Mouse (Mus musculus): ENCODE data around the gene Dhx32. TPM values are rescaled to one million over a fixed set of nuclear protein-coding genes. Genes with fewer than 3 reads are reported as not detected.
"Not testable (repeated sequence)": the region's sequence is repeated elsewhere in the genome, so short reads cannot be mapped to it uniquely, and the experiment has no call there.

The Dhx32 gene
- total RNA-seq, 2 experiments from 2014 or later = 39.1 TPM

GRCm38 (mm10) chr7:133727027-133727426, 55.5 kb downstream of the Dhx32 start:
- DNase-seq = no peak

GRCm38 (mm10) chr7:133725571-133725970, 57.0 kb downstream of the Dhx32 start:
- no peak for DNase-seq

- DNase-seq = no peak
These were observed 57.7 kb downstream of the Dhx32 start for GRCm38 (mm10) chr7:133724844-133725243.

- DNase-seq = no peak
These were observed 61.9 kb downstream of the Dhx32 start for GRCm38 (mm10) chr7:133720616-133721015.

- DNase-seq = no peak
These were observed 63.9 kb downstream of the Dhx32 start for GRCm38 (mm10) chr7:133718580-133718979.

GRCm38 (mm10) chr7:133715387-133715786, 67.1 kb downstream of the Dhx32 start:
- DNase-seq = no peak

- no peak for DNase-seq
These were observed 75.2 kb downstream of the Dhx32 start for GRCm38 (mm10) chr7:133707301-133707700.

GRCm38 (mm10) chr7:133703906-133704305, 78.6 kb downstream of the Dhx32 start:
- no peak for DNase-seq

- no peak for DNase-seq
These were observed 80.2 kb downstream of the Dhx32 start for GRCm38 (mm10) chr7:133702333-133702732.

- no peak for DNase-seq
These were observed 81.2 kb downstream of the Dhx32 start for GRCm38 (mm10) chr7:133701366-133701765.

- DNase-seq = no peak
These were observed 82.6 kb downstream of the Dhx32 start for GRCm38 (mm10) chr7:133699885-133700284.

GRCm38 (mm10) chr7:133698021-133698709, 84.4 kb downstream of the Dhx32 start:
- DNase-seq = no peak

- DNase-seq = not testable (repeated sequence)
These were observed 96.9 kb downstream of the Dhx32 start for GRCm38 (mm10) chr7:133685644-133686043.

- DNase-seq = no peak
These were observed 97.8 kb downstream of the Dhx32 start for GRCm38 (mm10) chr7:133684701-133685100.

- DNase-seq = no peak
These were observed 98.4 kb downstream of the Dhx32 start for GRCm38 (mm10) chr7:133684110-133684509.

GRCm38 (mm10) chr7:133683626-133684025, 98.9 kb downstream of the Dhx32 start:
- no peak for DNase-seq

- no peak for DNase-seq
These were observed 102.6 kb downstream of the Dhx32 start, which contains the start of gene Mmp21 for GRCm38 (mm10) chr7:133679961-133680360. Gene Mmp21 (minus strand): TSS chr7:133680061.

GRCm38 (mm10) chr7:133679439-133679838, 103.1 kb downstream of the Dhx32 start:
- no peak for DNase-seq

GRCm38 (mm10) chr7:133678716-133679115, 103.8 kb downstream of the Dhx32 start:
- no peak for DNase-seq

- no peak for DNase-seq
These were observed 106.5 kb downstream of the Dhx32 start for GRCm38 (mm10) chr7:133676002-133676401.

All from layer of hippocampus, postnatal 36 days (tissue).